Mouse (Mus musculus) thymus, postnatal 25 days (tissue): Measurements from ENCODE around the gene Mog.
"Not testable (repeated sequence)": the region's sequence is repeated elsewhere in the genome, so short reads cannot be mapped to it uniquely, and the experiment has no call there.

Source experiments
- DNase-seq: peaks from one replicate; pipeline ENCODE4 v3.0.0; 2022

Mog gene

GRCm38 (mm10) chr17:37044651-37045244 is 21.6 kb upstream of the Mog start:
- DNase-seq: no peak

DNA sequence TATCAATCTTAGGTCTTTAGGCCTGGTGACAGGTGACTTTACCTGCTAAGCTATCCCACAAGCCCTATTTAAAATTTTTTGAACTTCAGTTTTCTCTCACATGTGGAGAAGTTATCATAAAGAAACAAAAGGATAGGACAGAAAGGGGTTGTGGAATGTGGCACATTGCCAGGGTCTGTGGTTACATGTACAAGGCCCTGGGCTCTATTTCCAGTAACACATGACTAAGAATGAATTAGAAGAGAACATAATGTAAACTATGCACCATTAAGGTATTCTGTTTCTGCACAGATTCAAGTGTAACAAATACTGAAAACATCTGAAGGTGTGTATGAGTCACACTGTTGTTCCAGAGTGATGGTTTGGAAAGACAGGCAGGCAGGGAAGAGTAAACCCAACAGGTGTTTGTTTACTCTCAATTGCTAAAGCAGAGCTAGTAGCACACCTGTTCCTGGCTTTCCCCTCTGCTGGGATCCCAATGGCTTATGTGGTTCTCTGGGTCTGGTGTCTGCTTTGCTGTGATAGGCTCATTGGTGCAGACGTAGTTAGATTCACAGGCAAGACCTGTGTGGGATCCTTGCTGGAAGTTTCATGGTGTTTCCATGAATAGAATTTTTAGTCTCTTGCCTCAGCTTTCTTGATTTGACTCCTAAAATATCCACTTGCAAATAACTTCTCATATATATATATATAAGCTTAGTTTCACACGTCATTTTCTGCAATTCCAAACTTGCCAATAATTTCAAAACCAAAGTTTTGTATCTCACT is 16.1 kb upstream of the Mog start:
- DNase-seq: no peak

DNA sequence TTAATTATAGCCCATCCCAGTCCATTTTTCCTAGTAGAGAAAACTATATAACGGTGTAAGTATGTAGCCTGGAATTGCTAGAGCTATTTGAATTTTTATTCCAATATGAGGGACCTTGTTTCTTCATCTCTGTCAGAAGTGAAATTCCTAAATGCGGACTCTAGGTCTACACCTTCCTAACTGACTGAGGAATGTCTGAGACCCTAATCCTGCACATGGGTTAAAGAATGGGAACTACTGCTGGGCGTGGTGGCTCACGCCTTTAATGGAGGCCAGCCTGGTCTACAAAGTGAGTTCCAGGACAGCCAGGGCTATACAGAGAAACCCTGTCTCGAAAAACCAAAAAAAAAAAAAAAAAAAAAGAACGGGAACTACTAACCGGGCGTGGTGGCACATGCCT is 6.0 kb upstream of the Mog start:
- DNase-seq: no peak

GRCm38 (mm10) chr17:37028683-37029120 is 5.5 kb upstream of the Mog start:
- DNase-seq: peak; percentile 78

DNA sequence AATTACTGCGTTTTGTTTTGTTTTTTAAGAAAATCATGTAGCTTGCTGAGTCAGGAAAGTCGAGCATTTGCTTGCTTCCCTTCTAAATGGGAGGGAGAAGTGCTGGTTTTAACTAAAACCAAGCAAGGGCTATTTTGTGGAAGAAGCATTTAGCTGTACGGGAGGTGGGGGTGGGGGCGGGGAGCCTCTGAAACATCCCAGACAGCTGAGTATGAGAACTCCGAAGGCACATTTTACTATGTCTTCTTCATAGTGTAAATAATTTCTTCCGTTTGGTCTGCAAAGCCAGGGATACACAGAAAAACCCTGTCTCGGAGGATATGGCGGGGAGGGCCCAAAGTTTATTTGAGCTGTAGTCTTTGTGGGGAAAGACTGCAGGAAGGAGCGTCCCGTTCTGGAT is 5.0 kb upstream of the Mog start:
- DNase-seq: no peak

- no peak for DNase-seq
Observed at GRCm38 (mm10) chr17:37027486-37027885, 4.3 kb upstream of the Mog start.

DNA sequence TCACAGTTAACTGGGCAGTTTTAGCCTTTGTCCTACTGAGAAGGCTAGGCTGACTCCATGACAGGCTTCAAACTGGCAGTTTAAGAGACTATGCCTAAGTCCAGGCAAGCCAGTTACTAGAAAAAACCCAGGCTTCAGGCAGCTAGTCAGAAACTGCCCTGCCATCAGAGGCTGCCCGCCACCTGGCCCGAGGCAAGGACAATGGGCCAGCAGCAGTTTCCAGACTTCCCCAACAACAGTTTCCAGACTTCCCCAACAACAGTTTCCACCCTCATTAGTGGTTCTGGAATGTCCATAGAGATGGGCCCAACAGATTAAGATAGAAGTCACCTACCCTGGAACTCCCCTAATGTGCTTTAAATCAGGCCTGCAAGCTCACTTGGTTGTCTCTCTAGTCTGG is 3.2 kb upstream of the Mog start:
- no peak for DNase-seq

DNA sequence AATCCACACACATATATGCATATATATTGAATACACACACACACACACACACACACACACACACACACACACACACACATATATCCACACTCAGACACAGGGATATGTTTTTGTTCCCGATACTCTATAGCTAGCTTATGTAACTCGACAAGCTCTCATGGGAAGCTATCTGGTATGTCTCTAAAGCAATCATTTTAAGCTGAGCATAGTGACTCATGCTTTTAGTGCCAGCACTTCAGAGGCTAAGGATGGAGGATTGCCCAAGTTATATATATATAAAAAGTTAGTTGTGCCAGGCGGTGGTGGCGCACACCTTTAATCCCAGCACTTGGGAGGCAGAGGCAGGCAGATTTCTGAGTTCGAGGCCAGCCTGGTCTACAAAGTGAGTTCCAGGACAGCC is 4.0 kb downstream of the Mog start:
- DNase-seq: not testable (repeated sequence)

DNA sequence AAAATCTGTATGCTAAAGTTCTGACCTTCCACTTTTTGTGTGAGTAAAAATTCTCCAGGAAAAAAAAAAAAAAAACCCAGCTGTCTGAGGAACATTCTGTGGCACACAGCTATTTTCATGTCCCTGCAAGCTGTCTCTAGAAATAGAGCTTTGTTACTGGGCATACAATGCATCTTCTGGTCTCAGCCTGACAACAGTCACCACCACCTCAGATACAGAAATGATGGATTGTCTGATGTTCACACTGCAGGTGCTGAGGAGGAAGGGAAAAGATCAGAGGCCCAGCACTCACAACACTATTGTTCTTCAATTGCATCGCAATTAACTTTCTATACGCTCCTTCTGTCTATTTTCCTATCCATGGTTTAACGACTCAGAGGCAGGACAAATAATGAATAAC is 4.9 kb downstream of the Mog start:
- no peak for DNase-seq

GRCm38 (mm10) chr17:37016333-37016732 is 6.9 kb downstream of the Mog start:
- DNase-seq: no peak

- no peak for DNase-seq
Observed at GRCm38 (mm10) chr17:37012141-37012540, 11.1 kb downstream of the Mog start.

DNA sequence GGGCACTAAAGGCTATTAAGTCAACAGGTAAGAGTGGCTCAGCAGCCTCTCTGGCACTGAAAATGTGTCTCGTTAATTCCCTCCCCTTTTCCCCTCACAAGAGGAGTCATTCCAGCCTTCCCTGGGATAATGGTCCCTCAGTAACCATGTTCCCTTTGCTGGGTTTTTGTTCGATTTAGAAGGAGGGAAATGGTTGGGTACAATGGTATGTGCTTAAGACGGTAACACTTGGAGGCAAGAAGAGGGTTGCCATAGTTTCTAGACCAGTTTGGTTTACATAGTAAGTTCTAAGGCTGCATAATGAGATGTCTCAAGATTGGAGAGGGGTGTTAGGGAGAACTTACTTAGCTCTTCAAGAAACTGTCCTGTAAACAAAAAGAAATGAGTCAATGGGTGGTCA is 11.5 kb downstream of the Mog start:
- no peak for DNase-seq

DNA sequence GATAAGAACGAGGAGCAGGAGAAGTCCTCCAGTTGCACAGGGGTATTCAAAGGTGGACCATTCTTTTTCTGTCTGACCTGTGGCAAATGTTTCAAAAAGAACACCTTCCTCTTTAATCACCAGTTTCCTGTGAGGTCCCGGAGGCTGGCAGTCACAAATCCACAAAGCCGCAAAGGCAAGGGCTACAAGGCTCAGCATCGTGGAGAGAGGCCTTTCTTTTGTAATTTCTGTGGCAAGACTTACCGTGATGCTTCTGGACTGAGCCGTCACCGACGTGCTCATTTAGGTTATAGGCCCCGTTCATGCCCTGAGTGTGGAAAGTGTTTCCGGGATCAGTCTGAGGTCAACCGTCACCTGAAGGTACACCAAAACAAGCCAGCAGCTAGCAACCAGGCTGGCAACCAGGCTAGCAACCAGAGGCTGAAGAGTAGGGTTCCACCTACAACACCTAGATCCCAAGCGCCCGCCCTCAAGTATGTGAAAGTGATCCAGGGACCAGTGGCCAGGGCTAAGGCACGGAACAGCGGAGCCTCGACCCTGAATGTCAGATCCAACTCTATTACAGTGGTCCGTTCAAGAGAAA is 13.6 kb downstream of the Mog start:
- DNase-seq: no peak

DNA sequence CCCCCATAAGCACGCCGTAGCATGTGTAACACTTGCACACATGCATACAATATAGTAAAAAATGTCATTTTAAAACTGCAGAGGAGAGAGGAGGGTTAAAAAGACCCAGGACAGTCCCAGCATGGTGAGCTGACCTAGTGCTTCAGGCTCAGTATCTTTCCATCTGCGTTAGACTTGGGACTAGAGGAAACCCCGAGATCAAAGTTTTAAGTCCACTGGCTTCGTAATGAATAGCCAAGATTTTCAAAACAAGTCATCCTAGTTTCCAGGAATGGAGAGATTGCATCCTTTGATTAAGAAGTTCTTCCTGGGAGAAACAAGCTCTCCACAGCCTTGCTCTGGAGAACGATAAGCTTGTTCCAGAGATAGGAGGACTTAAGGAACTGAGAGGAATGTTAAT is 15.0 kb downstream of the Mog start:
- no peak for DNase-seq

- no peak for DNase-seq
Observed at GRCm38 (mm10) chr17:37003366-37003765, 19.8 kb downstream of the Mog start.

DNA sequence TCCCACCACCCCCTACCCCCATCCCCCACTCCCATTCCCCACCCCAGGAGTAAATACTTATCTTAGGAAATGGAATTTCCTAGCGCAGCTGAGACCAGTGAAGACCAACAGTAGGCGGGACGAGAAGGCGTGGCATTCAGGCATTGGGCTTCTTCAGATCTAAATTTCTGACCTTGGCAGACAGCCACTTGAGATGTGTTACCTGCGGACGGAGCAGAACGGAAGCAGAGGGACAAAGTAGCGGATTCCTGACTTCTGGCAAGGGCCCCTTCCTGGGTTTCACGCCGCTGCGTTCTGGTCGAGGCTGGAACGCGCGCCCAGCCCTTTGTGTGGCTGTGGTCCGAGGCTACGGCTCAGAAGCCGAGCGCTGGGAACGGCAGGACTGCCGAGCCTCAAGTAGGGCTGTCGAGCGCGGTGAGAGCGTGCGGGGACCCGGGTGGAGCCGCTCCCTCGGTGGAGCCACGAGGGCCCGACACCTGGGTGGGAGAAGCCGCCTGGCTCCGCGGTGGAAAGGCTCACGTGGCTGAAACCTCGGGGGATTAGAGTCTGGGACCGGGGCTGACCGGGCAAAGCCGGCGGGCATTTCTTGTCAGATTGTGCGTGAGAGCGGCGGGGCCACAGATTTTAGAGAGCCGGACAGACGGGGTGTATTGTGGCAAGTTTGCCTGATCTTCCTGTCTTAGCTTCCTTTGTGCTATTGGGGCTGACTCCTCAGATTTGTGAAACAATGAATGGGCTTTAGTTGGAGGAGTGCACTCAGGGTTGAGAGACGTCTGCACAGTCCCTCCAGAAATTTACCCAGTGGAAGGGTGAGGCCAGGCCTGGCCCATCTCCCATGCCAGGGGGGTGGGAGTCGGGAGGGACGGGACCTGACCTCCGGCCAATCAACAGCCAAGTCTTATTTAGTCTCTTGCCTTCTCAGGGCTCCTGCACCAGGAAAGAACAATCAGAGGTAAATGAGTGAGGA is 20.6 kb downstream of the Mog start:
- DNase-seq: no peak

DNA sequence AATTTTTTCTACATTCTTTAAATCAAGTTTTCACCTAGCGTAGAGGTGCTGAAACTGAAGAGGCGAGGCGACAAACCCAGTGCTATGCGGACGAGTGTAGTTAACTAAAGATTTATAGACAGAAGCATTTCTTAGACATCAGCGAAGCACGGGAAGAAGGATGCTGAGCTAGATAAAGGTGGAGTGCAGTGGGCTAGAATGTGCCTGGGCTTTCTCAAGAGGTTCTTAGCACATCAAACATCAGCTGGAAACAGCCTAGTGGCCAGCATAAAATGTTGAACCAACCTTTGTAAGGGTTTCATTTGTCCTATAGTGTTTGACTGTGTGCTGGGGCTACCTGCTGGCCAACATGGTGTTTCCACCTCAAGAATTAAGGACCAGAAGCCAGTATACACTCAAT is 22.3 kb downstream of the Mog start, which contains the start of gene Zfp57:
Gene Zfp57, plus strand, starts transcription at position 301 of the 400 bp plus-strand sequence.
- DNase-seq: no peak

DNA sequence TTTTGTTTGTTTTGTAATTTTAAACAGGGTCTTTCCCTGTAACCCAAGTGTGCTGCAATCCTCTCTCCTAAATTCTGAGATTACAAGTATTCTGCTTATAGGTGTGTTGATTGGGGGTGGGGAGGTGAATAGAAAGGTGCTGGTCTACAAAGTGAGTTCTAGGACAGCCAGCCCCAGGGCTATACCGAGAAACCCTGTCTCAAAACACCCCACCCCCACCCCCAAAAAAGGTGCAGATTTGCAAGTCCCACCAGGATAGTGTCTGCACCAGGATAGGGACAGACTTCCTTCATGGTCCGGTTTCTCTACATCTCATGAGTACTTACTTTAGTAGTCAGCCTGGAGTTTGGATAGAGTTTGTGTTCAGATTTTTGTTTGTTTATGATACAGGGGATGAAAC is 24.7 kb downstream of the Mog start:
- DNase-seq: no peak

- DNase-seq: peak; percentile 72
Observed at GRCm38 (mm10) chr17:36997033-36997735, 26.0 kb downstream of the Mog start.

DNA sequence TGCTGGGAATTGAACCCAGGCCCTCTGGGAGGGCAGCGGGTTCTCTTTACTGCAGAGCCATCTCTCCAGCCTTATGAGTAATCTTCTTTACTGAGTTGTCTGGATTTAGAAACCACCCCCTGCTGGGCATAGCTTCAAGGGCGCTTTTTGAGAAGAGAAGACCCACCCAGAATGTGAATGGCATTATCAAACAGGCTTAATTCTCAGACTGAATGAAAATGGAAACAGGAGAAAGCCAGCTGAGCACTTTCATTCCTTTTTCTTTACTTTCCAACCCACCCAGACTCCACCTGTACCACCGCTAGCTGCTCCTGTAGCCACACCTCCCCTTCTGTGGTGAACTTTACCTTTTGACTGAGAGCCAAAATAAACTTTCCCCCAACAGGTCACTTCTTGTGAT is 27.8 kb downstream of the Mog start:
- DNase-seq: no peak

DNA sequence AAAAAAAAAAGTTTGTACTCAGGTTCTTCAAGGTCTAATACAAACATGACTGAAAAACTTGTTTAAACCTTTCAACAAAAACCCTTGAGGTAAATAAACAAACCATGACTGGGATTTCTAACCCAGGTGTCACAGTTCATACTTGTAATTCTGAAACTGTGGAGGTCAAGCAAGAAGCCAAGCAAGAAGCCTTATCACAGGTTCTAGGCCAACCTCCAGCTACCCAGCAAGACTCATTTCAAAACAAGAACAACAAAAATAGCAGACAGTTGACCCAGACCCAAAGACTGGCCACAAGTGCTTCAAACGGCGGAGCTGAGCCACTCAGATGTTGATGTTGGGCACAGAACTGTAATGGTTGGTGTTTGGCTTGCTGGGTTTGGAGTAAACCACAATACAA is 28.7 kb downstream of the Mog start:
- no peak for DNase-seq

DNA sequence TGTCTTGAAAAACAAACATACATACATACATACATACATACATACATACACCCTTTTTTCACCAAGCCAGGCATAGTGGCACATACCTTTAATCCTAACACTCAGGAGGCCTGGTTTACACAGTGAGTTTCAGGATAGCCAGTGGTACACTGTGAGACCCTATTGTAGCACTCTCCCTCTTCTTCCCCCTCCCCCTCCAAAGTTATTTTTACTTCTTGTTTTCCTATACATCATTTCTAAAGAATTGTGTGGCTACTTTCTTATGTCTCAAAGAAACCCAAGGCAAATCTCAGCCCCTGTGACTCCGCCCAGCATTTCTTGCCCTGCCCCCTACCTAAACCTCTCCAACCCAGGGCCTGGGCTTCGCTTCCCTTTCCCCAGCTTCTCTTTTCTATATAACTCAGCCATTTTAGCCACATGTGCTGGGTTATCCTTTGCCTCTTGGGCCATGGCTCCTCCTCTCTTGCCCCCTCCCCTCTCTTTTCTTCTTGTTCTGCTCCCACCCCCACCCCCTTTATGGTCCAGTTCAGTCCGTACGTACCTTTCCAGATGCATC is 29.4 kb downstream of the Mog start:
- no peak for DNase-seq
